Mouse (Mus musculus): ENCODE measurements around the gene Kbtbd2. TPM values are rescaled to one million over a fixed set of nuclear protein-coding genes. Genes with fewer than 3 reads are reported as not detected.

The Kbtbd2 gene
- polyA plus RNA-seq, 1 experiment from 2014 or later: 8.1 TPM

GRCm38 (mm10) chr6:56834769-56835168, 37.2 kb upstream of the Kbtbd2 start:
- no peak overlapping the region for H3K9ac ChIP-seq (ENCODE audit: low read depth, low read length)
- 76% methylated on average over 5 of the region's 5 CpGs for WGBS
- no peaks in the 10 kb centered on the region for H3K27me3 ChIP-seq (replicated peaks; ENCODE audit: control insufficient read depth, insufficient read depth, low read length)
- no peak overlapping the region for H3K4me3 ChIP-seq (ENCODE audit: low read depth, low read length)
- H3K4me2 ChIP-seq (replicated peaks; ENCODE audit: low read depth): no peak overlapping the region
- no peak for TF ChIP-seq CTCF (IDR thresholded peaks at IDR 0.05; ENCODE audit: low read depth)
- H3K36me3 ChIP-seq (ENCODE audit: control insufficient read depth, insufficient read depth): no peaks in the 10 kb centered on the region
- ATAC-seq: no peak
- H3K9me3 ChIP-seq (ENCODE audit: control insufficient read depth): no peaks in the 10 kb centered on the region
- H3K4me1 ChIP-seq (replicated peaks; ENCODE audit: control insufficient read depth, insufficient read depth, low read length): no peaks in the 10 kb centered on the region
- H3K27ac ChIP-seq (ENCODE audit: low read depth, low read length): no peak overlapping the region

GRCm38 (mm10) chr6:56832830-56833229, 35.2 kb upstream of the Kbtbd2 start:
- no peak for TF ChIP-seq CTCF (IDR thresholded peaks at IDR 0.05; ENCODE audit: low read depth)
- H3K4me3 ChIP-seq (ENCODE audit: low read depth, low read length): peak overlapping the region; percentile 62
- H3K9ac ChIP-seq (ENCODE audit: low read depth, low read length): peak overlapping the region; percentile 54; the same call in 1 of the 2 replicates

GRCm38 (mm10) chr6:56832407-56832796, 34.8 kb upstream of the Kbtbd2 start:
- H3K27me3 ChIP-seq (replicated peaks; ENCODE audit: control insufficient read depth, insufficient read depth, low read length): no peaks in the 10 kb centered on the region
- 7% methylated on average over 15 of the region's 15 CpGs for WGBS
- peak overlapping the region; percentile 54 for H3K9ac ChIP-seq (ENCODE audit: low read depth, low read length)
- no peak; the same call in 1 of the 2 replicates for ATAC-seq
- no peaks in the 10 kb centered on the region for H3K4me1 ChIP-seq (replicated peaks; ENCODE audit: control insufficient read depth, insufficient read depth, low read length)
- H3K36me3 ChIP-seq (ENCODE audit: control insufficient read depth, insufficient read depth): no peaks in the 10 kb centered on the region
- no peak for TF ChIP-seq CTCF (IDR thresholded peaks at IDR 0.05; ENCODE audit: low read depth)
- H3K27ac ChIP-seq (ENCODE audit: low read depth, low read length): peak overlapping the region; percentile 58
- peak overlapping the region; percentile 92 for H3K4me2 ChIP-seq (replicated peaks; ENCODE audit: low read depth)
- H3K4me3 ChIP-seq (ENCODE audit: low read depth, low read length): peak overlapping the region; percentile 62
- H3K9me3 ChIP-seq (ENCODE audit: control insufficient read depth): no peaks in the 10 kb centered on the region

More at GRCm38 (mm10) chr6:56832830-56833229, 35.2 kb upstream of the Kbtbd2 start:
- Histone ChIP-seq H3K27ac (ENCODE audit: low read depth, low read length) (no peak overlapping the region), H3K36me3 (ENCODE audit: control insufficient read depth, insufficient read depth) (no peaks in the 10 kb centered on the region), H3K4me2 (replicated peaks; ENCODE audit: low read depth) (peak overlapping the region; percentile 92; the same call in 1 of the 2 replicates), H3K27me3 (replicated peaks; ENCODE audit: control insufficient read depth, insufficient read depth, low read length) (no peaks in the 10 kb centered on the region), H3K9me3 (ENCODE audit: control insufficient read depth) (no peaks in the 10 kb centered on the region), H3K4me1 (replicated peaks; ENCODE audit: control insufficient read depth, insufficient read depth, low read length) (no peaks in the 10 kb centered on the region)
- ATAC-seq: no peak

- Histone ChIP-seq H3K4me3 (ENCODE audit: low read depth, low read length) (peak within 1 kb of the TSS; percentile 62), H3K9me3 (ENCODE audit: control insufficient read depth) (no peaks in the 10 kb centered on the region), H3K4me1 (replicated peaks; ENCODE audit: control insufficient read depth, insufficient read depth, low read length) (no peaks in the 10 kb centered on the region), H3K36me3 (ENCODE audit: control insufficient read depth, insufficient read depth) (no peaks in the 10 kb centered on the region), H3K27ac (ENCODE audit: low read depth, low read length) (peak within 1 kb of the TSS; percentile 58), H3K4me2 (replicated peaks; ENCODE audit: low read depth) (peak within 1 kb of the TSS; percentile 92), H3K9ac (ENCODE audit: low read depth, low read length) (peak within 1 kb of the TSS; percentile 54), H3K27me3 (replicated peaks; ENCODE audit: control insufficient read depth, insufficient read depth, low read length) (no peaks in the 10 kb centered on the region)
- WGBS: under 1% methylated on average over 57 of the region's 58 CpGs
- peak; percentile 89 for ATAC-seq
- 0 out of 2 replicates have a peak, but pooled peaks have one; percentile 2 for TF ChIP-seq CTCF (IDR thresholded peaks at IDR 0.05; ENCODE audit: low read depth)
Observed at GRCm38 (mm10) chr6:56831697-56832406, 34.2 kb upstream of the Kbtbd2 start, which contains the start of gene Fkbp9. Gene Fkbp9, plus strand, starts transcription at chr6:56832059.

- Histone ChIP-seq H3K27me3 (replicated peaks; ENCODE audit: control insufficient read depth, insufficient read depth, low read length) (no peaks in the 10 kb centered on the region), H3K4me3 (ENCODE audit: low read depth, low read length) (no peak overlapping the region), H3K36me3 (ENCODE audit: control insufficient read depth, insufficient read depth) (no peaks in the 10 kb centered on the region), H3K27ac (ENCODE audit: low read depth, low read length) (no peak overlapping the region), H3K9ac (ENCODE audit: low read depth, low read length) (no peak overlapping the region), H3K9me3 (ENCODE audit: control insufficient read depth) (no peaks in the 10 kb centered on the region), H3K4me2 (replicated peaks; ENCODE audit: low read depth) (no peak overlapping the region), H3K4me1 (replicated peaks; ENCODE audit: control insufficient read depth, insufficient read depth, low read length) (no peaks in the 10 kb centered on the region)
- 45% methylated on average over 3 of the region's 3 CpGs for WGBS
- TF ChIP-seq CTCF (IDR thresholded peaks at IDR 0.05; ENCODE audit: low read depth): no peak
- no peak for ATAC-seq
Observed at GRCm38 (mm10) chr6:56825657-56826056, 28.0 kb upstream of the Kbtbd2 start.

- 89% methylated on average over 2 of the region's 2 CpGs for WGBS
Observed at GRCm38 (mm10) chr6:56819124-56819487, 21.5 kb upstream of the Kbtbd2 start.

More at GRCm38 (mm10) chr6:56819124-56819487, 21.5 kb upstream of the Kbtbd2 start:
- Histone ChIP-seq H3K4me3 (ENCODE audit: low read depth, low read length) (no peak overlapping the region), H3K27me3 (replicated peaks; ENCODE audit: control insufficient read depth, insufficient read depth, low read length) (no peaks in the 10 kb centered on the region), H3K9me3 (ENCODE audit: control insufficient read depth) (no peaks in the 10 kb centered on the region), H3K36me3 (ENCODE audit: control insufficient read depth, insufficient read depth) (no peaks in the 10 kb centered on the region), H3K27ac (ENCODE audit: low read depth, low read length) (no peak overlapping the region), H3K4me2 (replicated peaks; ENCODE audit: low read depth) (no peak overlapping the region), H3K4me1 (replicated peaks; ENCODE audit: control insufficient read depth, insufficient read depth, low read length) (no peaks in the 10 kb centered on the region), H3K9ac (ENCODE audit: low read depth, low read length) (no peak overlapping the region)
- no peak for TF ChIP-seq CTCF (IDR thresholded peaks at IDR 0.05; ENCODE audit: low read depth)
- ATAC-seq: no peak

Data from intestine, postnatal 0 days (tissue).